Mouse (Mus musculus): ENCODE results near the gene Olfr986.
A peak's percentile ranks its signal among the peaks of the same experiment; 100 is the strongest.
"Not testable (repeated sequence)": the region's sequence is repeated elsewhere in the genome, so short reads cannot be mapped to it uniquely, and the experiment has no call there.

The Olfr986 gene

GRCm38 (mm10) chr9:40180620-40181019 is at the start of gene Olfr986:
Olfr986 (plus strand) TSS chr9:40180920.
- no peak for DNase-seq (ENCODE audit: low spot score in 2 of 2)

DNA sequence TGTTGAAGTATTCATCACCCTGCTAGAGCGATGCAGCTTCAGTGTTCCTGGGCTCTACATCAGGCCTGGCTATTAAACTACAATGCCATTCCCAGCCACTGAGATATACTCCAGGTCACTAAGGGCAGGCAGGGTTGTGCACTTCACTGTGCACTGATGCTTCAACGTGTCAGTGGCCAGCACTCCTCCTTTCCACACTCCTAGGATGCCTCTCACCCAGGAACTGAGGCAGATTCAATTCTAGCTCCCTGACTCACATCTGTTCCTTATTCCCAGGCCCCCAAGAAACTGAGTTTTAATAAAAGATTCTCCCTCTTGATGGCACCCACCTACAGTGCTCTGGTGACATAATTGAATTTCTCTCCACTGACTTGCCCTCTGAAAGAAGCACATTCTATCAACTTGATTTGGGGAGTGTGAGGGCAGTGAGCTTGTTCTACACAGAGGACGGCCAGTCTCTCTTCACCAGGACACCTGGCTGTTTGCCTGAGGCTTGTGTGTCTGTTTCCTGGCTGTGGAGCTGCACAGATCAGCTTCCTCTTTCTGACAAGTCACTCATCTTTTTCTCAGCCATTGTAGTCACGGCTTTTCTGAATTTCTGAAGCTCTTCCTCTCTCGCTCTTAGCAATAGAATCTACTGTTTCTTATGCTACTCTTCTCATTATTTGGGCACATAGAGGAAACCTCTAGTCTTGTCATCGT is 43.6 kb upstream of the Olfr986 start:
- DNase-seq (ENCODE audit: low spot score in 2 of 2) = no peak

DNA sequence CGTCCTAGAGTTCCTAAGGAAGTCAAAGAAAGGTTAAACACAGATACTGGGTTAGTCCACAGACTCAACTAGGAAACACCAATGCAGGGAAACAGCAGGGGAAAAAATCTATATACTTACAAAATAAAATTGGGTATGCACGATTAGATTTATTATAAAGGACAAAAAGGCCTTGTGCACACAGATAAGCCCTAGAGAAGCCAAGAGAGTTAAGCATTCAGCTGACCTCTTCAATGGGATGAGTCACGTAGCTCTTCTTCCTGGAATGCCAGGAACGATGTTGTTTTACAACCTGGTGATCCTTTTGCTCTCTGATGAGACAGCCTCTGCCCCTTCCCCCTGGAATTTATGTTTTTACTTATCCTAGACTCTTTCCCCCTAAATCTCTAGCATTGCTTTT is 41.2 kb upstream of the Olfr986 start:
- no peak for DNase-seq (ENCODE audit: low spot score in 2 of 2)

DNA sequence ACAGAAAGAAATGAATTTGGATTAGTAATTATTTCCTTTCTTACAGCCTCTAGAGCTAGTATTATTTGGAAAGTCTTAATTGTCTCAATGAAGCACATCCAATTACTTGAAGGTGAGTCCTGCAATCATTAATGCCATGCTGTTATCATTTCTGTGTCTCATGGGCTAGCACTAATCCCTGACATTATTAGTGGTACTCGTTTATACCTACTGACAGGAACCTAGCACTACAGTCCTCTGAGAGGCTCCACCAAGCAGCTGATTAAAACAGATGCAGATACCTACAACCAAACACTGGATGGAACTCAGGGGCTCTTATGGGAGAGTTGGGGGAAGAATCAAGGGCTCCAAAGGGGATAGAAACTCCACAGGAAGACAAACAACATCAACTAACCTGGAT is 39.2 kb upstream of the Olfr986 start:
- no peak for DNase-seq (ENCODE audit: low spot score in 2 of 2)

- no peak for DNase-seq (ENCODE audit: low spot score in 2 of 2)
Observed at GRCm38 (mm10) chr9:40155118-40155644, 25.5 kb upstream of the Olfr986 start.

- DNase-seq (ENCODE audit: low spot score in 2 of 2) = no peak
Observed at GRCm38 (mm10) chr9:40166446-40166845, 14.3 kb upstream of the Olfr986 start.

- DNase-seq (ENCODE audit: low spot score in 2 of 2) = no peak
Observed at GRCm38 (mm10) chr9:40177017-40177416, 3.7 kb upstream of the Olfr986 start.

GRCm38 (mm10) chr9:40185166-40185565 is 4.4 kb downstream of the Olfr986 start:
- DNase-seq (ENCODE audit: low spot score in 2 of 2) = not testable (repeated sequence)

- DNase-seq (ENCODE audit: low spot score in 2 of 2) = no peak
Observed at GRCm38 (mm10) chr9:40191086-40191876, 10.6 kb downstream of the Olfr986 start.

GRCm38 (mm10) chr9:40192098-40193038 is 11.6 kb downstream of the Olfr986 start, which contains the start of gene Zfp202:
Zfp202 (plus strand) TSS chr9:40192316.
- peak; percentile 84 to 86 for DNase-seq (ENCODE audit: low spot score in 2 of 2)

DNA sequence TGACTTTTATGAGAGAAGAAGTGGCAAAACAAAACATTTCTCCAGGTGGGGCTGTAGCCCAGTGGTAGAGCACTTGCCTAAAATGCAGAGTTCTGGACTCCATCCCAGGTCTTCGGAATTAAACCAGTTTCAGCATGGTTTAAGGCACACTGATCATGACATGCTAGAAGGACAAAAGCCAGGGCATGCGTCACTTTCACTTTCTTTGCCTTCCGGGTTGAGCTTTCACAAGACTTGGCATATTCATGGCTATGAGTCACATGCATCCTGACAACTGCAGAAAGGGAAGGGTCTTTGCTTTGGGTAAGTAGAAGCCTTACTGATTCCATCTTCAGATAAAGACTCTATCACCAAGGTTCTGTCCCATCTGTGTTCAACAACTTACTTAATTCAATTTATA is 15.3 kb downstream of the Olfr986 start:
- no peak for DNase-seq (ENCODE audit: low spot score in 2 of 2)

GRCm38 (mm10) chr9:40206546-40206950 is 25.8 kb downstream of the Olfr986 start:
- DNase-seq (ENCODE audit: low spot score in 2 of 2) = no peak

- DNase-seq (ENCODE audit: low spot score in 2 of 2) = no peak
Observed at GRCm38 (mm10) chr9:40210744-40211143, 30.0 kb downstream of the Olfr986 start.

DNA sequence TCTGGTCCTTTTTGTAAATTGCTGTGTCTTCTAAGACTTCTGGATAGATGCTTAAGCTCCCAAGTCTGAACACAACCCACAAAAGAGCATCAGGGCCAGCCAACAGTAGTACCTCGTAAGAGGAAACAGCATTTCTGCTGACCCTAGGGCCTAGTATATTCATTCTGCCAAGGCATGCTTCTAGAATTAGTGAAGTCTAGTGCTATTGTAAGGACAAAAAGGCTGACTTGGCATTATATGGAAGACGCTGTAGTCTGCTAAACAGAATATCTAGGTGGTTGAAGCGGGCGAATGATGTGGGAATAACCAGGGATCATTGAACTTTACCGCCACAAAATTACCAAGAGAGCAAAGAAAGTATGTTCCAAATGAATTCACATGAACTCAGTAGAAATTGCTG is 33.3 kb downstream of the Olfr986 start:
- no peak for DNase-seq (ENCODE audit: low spot score in 2 of 2)

DNA sequence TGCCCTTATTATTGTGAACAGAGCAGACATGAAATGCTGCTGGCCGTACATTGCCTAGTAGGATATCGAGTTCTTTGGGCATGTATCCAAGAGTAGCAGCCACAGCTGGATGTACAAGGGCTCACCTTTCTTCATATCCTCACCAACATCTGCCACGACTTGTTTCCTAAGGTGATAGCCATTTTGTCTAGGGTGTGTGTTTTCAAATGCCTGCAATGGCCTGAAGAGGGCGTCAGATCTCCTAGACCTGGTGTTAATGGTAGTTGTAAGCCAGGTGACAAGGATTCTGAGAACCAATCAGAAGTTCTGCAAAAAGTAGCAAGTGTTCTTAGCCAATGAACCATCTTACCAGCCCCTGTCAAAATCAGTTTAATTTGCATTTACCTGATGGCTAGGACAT is 35.9 kb downstream of the Olfr986 start:
- no peak for DNase-seq (ENCODE audit: low spot score in 2 of 2)

DNA sequence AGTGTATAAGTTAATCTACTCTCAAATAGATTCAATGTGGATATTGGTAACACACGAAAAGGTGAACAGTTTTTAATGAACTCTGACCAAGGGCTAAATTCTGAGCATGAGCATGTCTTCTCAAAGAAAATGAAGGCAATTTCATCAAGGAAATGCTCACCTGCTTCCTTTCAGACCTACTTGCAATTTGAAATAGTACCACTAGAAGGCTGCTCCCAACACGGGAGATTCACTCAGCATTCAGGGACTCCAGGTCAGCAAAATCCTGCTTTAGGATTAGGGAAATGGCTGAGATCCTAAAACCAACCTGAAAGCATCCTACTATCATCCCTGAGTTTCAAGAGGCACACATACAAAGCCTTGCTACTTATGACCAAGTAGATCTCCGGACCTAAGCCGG is 43.6 kb downstream of the Olfr986 start:
- no peak for DNase-seq (ENCODE audit: low spot score in 2 of 2)

- DNase-seq (ENCODE audit: low spot score in 2 of 2) = peak; percentile 66 to 73
Observed at GRCm38 (mm10) chr9:40227874-40228789, 47.4 kb downstream of the Olfr986 start.

DNA sequence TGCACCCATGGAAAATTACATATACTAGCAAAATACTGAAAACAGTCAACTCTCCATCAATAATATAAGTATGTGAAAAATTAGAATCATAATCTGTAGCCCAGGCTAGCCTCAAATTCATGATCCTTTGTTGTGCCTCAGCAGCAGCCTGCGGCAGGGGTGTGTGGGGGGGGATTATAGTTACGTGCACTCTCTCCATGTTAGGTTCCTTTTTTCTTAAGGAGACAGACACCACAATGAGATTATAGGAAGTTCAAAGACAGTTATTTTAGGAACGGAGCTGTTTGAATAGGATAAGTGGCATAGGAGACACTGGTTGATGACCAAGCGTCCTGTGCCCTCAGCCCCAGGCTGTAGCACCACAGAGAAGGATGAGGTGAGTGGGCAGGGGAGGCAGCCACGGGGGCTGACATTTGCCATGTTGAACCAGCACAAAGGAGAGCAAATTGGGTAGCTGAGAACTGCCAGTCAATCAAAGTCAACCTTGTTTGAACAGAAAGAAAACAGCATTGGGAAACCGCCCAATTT is 48.1 kb downstream of the Olfr986 start:
- no peak for DNase-seq (ENCODE audit: low spot score in 2 of 2)

GRCm38 (mm10) chr9:40229479-40229878 is 48.8 kb downstream of the Olfr986 start:
- no peak for DNase-seq (ENCODE audit: low spot score in 2 of 2)

- no peak for DNase-seq (ENCODE audit: low spot score in 2 of 2)
Observed at GRCm38 (mm10) chr9:40231019-40231418, 50.3 kb downstream of the Olfr986 start.

All from right cerebral cortex, adult 2 months (tissue).